Mouse (Mus musculus) ovary, postnatal 36 days (tissue): ENCODE measurements at regions not wholly inside any gene's neighbourhood (a gene's known extent, or its start where the extent isn't known, plus 50 kb on each side); places are given as distances from the start of the nearest gene placed in this dataset.

Experiments
- DNase-seq: peaks from one replicate; pipeline ENCODE4 v3.0.0; 2022; ENCODE audit warnings: low spot score, mixed read lengths

DNA sequence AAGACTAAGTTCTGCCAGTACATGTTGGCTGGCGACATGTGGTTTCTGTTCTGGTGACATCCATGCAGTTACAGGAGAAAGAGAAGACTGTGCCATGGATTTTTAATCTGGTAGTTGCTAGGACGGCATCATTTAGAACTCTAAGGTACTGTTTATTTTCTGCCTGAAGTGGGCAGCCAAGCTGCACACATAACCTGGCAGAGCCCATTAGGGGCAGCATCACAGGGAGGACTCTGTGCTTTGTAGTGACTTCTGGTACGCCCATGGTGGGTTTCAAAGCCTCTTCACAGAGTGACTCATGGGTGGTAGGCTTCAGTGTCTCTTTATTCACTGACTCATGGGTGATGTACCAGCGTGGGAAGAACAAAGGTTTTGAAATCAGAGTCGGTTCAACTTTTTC lies 792.8 kb downstream of the Nr2f2 start:
- no peak for DNase-seq

DNA sequence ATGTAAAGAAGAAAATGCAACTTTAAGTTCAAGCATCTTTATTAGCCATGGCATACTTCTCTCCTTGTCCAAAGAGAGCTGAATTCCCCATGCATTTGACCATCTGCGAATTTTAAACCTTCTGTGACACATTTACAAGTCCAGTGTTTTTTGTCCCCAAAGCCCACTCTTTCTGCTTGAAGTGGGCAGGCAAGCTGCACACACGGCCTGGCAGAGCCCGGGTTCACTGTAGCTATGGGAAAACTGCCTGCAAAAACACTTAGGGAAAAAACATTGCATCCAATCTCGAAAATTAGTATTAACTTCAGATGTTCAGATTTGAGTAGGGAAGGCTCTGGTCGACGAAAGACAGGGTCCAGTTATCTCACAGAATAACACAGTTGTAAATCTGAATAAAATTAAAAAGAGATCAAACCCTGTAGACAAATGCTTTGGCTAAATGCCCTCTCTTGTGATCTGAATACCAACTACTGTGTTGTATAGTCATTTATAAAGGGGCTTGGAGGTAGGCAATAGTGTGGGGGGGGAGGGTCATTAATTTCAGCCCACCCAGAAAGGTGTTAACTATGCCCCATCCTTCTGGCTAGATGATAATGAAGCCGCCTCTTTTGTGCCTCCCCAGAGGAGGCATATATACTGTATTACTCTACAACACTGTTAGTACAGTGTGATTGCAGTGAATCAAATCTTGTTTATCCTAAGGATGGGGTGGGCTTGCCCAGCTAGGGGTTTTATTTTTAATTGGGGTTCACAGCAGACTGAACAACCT lies 793.7 kb downstream of the Nr2f2 start:
- no peak for DNase-seq

DNA sequence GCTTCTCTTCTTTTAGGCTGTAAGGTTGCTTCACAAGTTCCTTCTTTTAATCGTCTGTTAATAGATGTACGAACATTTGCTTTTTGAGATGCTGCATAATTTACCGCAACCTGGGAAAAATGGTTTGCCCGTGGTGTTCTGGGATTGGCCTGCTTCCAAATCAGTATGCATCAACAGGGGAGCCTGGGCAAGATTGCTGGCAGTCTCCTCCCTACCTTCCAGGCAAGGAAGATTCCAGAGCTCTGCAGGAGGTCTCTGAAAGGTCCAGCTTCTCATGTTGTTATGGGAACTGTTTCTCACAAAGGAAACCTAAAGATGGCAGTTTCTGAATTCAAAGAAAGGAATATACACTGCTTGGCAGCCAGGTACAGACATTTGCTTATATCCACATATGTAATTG lies 799.6 kb downstream of the Nr2f2 start:
- no peak for DNase-seq

DNA sequence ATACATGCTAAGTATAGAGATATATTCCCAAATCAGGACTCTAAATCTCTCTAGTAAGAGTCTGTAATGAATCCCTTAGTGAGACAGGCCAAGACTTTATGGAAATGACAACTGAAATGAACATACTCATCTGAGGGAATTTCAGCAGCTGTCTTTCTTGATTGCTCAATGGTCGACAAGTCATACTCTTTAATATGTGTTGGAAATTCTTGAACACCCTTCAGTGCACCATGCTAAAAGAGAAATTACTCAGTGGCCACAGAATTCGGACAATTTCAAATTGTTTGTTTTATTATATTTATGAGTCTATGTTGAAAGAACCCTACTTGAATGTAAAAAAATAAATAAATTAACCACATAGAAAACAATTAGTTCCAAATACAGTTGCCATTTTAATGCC lies 802.1 kb downstream of the Nr2f2 start:
- DNase-seq: no peak

DNA sequence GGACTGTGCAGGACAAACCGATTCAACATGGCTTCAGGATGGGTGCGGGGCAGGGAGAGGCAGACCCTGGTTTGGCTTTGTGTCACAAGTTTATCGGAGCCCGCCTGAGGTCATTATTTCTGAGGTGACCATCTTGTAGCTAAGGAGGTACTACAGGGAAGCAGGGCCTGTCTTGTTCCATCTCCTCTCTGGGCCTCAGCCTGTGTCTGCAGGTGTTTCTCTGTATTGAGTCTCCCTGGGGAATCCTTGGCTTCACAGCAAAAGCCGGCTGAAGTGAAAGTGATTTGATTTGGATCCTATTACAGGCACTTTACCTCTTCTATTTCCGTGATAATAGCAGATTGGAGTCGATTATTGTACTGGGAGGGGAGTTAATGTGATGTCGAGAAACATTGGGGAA lies 805.7 kb upstream of the Arrdc4 start:
- DNase-seq: no peak

GRCm38 (mm10) chr7:69553981-69554380 lies 804.9 kb upstream of the Arrdc4 start:
- DNase-seq: no peak

DNA sequence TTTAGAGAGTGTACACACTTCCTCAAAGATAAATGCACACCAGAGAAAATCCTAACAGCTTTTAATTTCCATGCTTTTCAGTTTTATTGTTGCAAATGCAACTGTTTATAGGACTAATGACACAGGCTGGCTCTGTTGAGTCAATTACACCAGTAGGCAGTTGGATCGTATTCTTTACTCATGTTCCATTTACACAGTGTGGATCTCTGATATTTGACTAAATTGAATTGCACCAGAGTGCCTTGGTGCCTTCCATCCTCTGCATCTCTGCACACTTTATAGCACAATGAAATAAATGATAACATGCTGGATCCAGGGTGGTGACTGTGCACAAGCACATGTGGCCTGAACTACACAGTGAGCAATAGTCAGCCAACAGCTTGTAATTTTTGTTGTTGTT lies 787.0 kb upstream of the Arrdc4 start:
- DNase-seq: no peak

- no peak for DNase-seq
Measured at GRCm38 (mm10) chr7:69513966-69514365, 764.9 kb upstream of the Arrdc4 start.

GRCm38 (mm10) chr7:69510389-69510788 lies 761.3 kb upstream of the Arrdc4 start:
- DNase-seq: no peak

DNA sequence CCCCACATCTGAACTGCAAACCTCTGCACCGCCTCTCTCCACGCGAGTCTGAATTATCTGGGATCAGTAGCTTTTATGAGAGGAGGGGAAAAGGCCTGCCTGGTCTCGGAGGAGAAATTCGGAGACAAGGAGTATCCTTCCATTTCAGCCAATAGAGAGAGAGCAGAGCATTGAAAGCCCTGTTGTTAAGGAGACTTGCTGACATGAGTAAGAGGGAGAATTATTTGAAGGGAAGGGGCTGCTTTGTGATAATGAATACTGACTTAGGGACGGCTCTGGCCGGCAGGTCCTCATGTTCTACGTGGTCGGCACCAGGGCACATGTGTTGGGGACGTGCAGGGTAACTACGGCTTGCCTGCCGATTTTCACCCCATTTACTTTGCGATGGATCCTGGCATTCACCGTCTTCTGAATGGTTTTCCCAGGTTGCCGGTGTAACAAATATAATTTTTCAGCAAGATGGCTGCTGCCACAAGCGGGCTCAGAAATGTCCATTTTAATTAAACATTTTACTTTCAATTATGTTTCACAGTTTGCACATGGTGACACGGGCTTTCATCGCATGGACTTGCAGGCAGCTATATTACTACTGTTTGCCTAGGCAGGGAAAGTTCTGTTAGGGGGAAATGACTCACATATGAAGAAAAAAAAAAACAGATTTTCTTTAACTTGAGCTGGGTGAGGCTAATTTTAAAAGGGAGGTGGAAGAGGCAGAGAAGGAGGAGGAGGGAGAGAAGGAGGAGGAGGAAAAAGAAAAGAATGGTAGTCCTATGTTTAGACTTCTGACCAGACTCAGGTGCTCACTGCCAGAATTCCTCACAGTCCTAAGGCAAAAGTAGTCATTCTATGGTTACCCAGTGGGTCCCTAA lies 744.3 kb upstream of the Arrdc4 start:
- DNase-seq: no peak

GRCm38 (mm10) chr7:69490566-69491466 lies 741.8 kb upstream of the Arrdc4 start:
- DNase-seq: peak; percentile 72

DNA sequence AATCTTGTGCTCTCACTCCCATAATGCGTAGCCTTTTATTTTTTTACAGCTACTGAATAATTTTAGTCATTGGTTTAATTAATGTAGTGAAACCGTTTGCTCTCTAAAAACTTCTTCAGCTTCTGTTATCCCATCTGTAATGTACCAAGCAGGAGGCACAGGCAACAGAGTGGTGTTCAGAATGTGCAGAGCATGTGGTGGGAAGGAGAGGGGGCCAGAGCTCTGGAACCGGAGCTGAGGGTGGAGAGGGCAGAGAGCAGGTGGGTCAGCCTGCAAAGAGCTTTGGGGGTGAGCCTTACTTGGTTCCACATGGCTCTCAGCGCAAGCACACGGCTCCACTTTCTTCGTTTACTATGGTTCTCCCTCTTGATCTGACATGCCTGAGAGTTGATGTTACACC lies 739.6 kb upstream of the Arrdc4 start:
- DNase-seq: no peak

GRCm38 (mm10) chr7:69487111-69487510 lies 738.1 kb upstream of the Arrdc4 start:
- DNase-seq: no peak

DNA sequence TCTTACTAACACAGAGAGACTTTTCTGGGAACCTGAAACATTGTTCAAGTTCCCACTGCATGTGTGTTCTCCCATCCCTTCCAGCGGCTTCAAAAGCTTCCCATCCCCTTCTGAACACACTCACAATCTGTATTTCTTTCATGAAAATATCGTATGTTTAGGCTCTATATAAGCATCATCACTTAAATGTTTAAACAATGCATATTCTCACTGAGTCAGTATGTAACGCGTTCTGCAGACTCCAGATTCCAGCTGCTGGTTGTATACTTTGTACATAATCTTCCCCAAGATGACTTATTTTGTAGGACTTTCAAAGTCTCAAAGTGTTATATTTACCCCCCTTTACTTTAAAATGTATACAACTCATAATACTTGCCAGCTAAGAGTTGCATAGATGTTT lies 735.5 kb upstream of the Arrdc4 start:
- no peak for DNase-seq
